Mouse (Mus musculus): ENCODE results near the gene Insyn1.

Insyn1 gene

GRCm38 (mm10) chr9:58489133-58489864 lies 896 bp downstream of the Insyn1 start:
- DNase-seq: peak; percentile 47

DNA sequence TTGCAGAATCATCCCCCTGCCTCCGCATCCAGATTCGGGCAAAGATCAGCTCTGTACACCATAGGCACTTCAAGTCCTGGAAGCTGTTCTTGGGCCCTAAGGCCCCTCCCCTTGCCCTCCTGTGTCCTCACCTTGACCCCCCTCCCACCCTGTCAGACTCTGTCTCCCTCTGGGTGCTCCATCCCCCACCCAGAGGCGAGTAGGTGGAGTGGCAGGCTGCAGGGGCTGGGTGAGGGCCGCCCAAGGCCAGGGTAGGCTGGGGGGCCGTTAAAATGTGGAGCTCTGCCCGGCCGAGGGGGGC lies 1.4 kb downstream of the Insyn1 start:
- DNase-seq: no peak

DNA sequence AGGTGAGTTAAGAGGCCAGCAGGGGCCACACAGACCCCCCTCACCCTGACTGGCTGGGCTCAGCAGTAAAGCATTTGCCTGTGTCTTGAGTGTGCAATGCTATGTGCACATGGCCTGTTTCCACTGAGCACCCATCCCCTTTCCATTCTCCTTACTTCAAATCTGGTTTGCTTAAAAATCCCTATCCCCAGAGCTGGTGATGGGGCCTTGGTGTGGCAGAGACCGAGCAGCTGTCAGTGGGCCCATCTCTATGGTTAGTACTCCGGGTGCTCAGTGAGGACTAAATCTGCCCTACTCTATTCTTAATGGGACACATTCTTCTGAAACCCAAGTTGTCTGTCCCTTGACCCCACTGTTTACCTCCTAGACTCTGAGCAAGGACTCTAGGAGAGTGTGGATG lies 2.0 kb downstream of the Insyn1 start:
- DNase-seq: no peak

DNA sequence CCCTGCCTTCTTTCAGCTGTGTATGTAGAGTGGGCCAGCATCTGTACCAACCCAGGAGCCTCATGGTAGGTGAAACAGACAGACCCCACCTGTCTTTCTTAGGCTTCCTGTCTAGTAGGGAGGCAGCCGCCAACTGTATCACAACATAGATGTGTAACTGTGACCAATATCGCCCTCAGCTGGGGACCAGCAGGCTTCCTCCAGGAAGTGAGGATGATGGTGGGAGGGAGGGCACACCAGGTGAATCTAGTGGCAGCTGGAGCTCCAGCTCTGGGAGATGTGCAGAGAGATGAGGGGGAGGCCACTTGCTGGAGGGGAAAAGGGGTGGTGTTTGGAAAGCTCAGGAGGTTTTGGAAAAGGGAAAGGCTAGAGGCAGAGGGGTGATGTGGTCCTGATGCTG lies 6.6 kb downstream of the Insyn1 start:
- DNase-seq: no peak

- no peak for DNase-seq
These were observed 8.2 kb downstream of the Insyn1 start for GRCm38 (mm10) chr9:58496470-58497182.

DNA sequence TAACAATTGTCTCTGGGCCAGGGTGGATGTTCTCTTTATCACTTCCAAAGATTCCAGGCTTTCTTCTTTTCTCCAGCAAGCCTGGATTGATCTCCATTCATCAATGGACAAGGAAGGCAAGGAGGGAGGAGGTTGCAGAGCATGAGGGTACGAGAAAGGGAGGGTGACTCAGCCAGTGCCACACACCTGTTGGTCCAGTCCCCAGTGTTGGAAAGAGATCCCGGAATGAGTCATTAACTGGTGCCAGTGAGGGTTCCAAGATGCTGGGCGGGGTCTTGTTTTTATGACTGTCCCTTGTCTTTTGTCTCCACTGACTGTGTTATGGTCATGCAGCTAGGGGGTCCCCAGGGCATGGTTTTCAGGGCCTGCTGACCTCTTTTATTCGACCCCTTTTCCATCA lies 9.5 kb downstream of the Insyn1 start:
- DNase-seq: no peak

DNA sequence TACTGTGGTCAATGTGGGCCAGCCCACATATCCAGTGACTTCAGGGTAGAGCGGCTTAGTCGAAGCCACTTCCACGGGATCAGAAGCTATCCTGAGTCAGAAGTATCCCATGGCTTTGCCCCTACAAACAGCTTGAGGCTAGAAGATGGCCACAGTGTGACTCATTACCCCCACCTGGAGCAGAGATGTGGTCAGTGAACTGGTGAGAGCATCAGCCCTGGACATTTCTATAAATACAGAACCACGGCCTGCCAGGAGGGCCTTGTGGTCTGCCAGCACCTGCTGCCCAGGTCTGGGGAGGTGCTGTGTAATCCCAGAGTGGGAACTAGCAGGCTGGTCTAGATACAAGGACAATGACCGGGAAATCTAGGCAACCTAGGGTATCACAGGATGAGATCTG lies 12.5 kb downstream of the Insyn1 start:
- no peak for DNase-seq

- no peak for DNase-seq
These were observed 19.0 kb downstream of the Insyn1 start for GRCm38 (mm10) chr9:58507216-58508005.

DNA sequence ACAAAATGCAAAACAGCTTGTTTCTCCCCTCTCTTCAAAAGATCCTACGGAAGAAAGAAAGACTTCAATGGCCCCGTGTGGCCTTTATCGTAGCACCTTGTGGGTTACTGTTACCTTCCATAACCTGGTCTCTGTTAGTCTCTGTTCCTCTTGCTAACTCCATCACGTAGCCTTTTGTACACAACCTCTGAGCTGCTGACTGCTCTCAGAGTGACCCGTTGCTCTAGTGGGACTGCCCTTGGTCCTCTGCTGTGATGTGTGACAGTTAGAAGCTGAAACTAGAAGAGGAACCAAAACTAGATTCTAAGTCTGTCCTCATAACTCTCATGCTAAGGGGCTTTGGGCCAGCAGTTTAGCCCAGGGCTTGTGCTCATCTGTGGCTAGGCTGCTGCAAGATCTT lies 22.0 kb downstream of the Insyn1 start:
- DNase-seq: no peak

- peak; percentile 84 for DNase-seq
These were observed 25.3 kb downstream of the Insyn1 start for GRCm38 (mm10) chr9:58513749-58514148.

DNA sequence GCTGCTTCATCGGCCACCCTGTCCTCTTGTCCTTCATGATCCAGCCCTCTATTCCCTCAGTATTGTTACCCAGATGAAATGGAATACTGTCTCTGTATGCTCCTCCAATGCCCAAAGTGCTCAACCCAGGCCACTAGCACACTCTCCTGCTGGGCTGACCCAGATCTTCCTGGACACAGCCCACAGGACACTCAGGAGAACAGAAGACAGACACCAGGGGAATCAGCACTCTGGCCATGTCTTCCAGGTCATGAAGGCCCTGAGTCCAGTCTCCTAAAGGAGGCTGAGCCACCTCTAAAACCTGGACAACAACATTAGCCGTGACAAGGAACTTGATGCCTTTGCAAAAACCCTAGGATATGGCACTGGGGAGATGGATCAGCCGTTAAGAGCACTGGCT lies 28.1 kb downstream of the Insyn1 start:
- DNase-seq: no peak

DNA sequence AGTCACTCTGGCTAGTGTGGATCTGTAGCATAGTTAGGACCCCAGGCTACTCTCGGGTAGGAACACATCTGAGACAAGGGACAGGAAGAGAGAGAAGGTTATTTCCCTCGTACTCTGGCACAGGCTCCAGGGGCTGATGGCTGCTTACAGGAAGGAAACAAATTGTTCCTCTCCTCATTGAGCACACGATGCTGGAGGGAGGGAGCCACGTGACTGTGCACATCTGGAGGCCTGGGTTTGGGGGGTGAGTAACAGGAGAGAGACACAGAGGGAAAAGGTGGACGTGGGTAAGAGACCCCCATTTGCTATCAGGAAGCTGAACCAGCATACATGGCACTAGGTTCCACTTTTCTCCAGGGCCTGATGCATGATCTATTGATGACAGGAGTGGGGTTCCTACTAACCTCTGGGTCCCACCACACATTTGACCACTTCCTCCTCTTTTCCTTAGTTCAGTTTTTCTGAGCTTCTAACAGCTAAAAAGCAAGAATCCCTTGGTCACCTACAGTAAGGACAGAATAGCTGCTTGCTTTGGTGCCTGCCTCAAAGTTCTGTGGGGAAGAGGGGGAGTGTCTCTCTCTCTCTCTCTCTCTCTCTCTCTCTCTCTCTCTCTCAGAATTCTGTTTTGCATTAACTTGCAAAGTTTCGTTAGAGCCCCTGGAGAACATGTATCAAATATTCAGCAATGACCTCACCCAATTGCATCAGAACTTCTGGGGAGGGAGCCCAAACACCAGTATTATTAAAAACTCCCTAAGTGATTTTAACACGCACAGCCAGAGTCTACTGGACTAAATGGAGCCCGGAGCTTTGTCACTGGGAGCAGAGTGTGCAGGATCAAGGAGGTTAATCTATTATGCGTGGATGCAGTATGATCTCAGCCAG lies 29.7 kb downstream of the Insyn1 start:
- no peak for DNase-seq

DNA sequence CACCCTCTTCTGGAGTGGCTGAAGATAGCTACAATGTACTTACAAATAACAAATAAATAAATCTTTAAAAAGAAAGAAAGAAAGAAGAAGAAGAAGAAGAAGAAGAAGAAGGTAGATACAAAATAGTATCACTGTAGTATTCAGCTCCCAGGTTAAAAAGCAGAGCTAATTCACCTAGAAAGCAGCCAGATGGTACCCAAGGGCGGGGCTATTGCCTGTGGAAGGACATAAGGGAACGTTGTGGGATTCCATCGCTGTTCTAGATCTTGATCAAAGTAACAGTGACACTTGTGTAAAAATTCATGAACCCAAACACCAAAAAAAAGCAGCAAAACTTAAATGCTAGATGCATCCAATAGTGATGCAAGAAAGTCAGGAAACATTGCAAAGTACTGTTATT lies 31.6 kb downstream of the Insyn1 start:
- no peak for DNase-seq

DNA sequence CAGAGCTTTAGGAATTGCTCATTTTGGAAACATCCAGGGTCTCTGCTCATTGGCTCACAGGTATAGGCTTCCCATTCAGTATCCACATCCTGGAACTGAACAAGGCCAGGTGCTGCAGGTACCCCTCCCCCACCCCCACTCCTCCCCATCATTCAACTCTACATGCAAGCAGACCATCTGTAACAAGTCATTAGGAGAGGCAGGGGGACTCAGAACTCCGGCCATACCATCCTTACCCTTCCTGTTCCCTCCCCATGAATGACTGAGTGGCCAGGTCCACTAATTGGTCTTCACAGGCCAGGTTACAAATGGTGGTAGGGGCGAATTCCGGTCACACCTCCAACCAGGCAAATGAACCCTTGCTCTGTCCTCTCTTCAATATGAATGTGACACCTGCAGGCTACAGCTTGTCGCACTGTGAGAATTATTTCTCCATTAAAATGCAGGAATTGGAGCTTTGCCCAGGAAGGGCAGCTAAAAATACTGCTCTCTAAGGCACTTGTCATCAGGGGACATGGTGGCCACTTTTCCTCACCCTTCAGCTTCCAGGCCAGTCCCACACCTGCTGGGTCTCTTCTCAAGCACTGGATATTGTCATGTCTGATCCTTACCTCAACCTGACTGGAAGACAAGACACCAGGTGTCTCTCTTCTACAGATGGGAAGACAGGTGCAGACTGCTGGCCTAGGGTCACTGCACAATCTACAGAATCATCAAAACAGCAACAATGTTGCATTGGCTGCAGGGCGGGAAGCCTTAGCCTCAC lies 32.6 kb downstream of the Insyn1 start:
- DNase-seq: no peak

GRCm38 (mm10) chr9:58521883-58522423 lies 33.5 kb downstream of the Insyn1 start:
- no peak for DNase-seq

DNA sequence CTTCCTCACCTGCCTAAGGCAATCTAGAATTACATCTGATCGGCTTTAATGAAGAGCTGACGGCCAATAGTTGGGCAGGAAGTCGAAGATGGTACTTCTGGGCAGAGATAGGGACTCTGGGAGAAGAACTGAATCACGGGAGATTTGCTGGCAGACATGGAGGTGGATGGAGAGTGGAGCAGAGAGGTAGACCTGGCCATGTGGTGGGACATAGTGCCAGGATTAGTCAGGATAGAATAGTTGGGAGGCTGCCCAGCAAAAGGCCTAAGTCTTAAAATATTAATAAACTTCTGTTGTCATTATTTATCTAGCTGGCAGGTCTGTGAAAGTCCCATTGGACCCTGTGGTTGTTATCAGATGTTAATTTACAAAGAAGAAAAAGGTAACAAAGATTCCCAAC lies 36.7 kb downstream of the Insyn1 start:
- DNase-seq: no peak

GRCm38 (mm10) chr9:58527841-58528240 lies 39.4 kb downstream of the Insyn1 start:
- DNase-seq: peak; percentile 53

DNA sequence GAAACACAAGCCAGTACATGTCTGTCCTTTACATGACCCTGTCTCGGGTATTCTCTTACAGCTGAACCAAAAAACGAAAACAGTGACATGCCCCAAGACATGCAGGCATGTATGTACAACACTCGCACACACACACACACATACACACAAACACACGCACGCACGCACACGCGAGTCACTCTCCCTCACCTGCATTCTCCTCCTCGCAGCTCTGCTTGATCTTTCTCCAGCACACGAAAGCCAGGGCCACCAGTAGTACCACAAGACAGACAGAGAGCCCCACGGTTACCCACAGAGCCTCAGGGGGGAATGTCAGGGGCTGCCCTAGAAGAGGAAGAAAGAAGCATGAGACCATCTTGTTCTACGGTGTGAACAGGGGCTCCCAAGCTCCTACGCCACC lies 42.0 kb downstream of the Insyn1 start:
- DNase-seq: no peak

- DNase-seq: no peak
These were observed 43.8 kb downstream of the Insyn1 start for GRCm38 (mm10) chr9:58532236-58532635.

- no peak for DNase-seq
These were observed 44.9 kb downstream of the Insyn1 start for GRCm38 (mm10) chr9:58533322-58533721.

DNA sequence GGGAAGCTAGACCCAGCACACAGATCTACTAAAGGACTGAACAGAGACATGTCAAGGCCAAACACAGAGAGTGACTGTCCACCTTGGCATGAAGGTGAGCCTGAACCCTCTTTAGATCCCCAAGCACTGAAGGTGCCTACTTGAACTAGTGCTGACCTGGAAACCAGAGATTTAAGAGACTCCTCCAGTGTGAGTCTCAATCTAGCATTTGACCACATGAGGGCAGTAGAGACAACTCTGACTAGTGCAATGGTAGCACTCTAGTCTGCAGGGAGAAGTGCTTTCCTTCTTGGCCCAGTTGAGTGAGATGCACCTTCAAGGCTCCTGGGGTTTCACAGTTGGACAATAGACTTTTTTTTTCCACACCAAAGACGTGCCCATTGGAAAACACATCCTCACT lies 46.4 kb downstream of the Insyn1 start:
- peak; percentile 82 for DNase-seq

All from retina, postnatal 1 day (tissue).